Mouse (Mus musculus): ENCODE data around the gene Alcam. TPM values are rescaled to one million over a fixed set of nuclear protein-coding genes. Genes with fewer than 3 reads are reported as not detected.
A peak's percentile ranks its signal among the peaks of the same experiment; 100 is the strongest.

Gene Alcam
- polyA plus RNA-seq, 1 experiment = 13.1 TPM

GRCm38 (mm10) chr16:52329420-52329819 lies 124.5 kb downstream of the Alcam start:
- Histone ChIP-seq H3K27me3 (ENCODE audit: control insufficient read depth, insufficient read depth, insufficient read length) (no peaks in the 10 kb centered on the region), H3K4me2 (ENCODE audit: low read depth) (no peak overlapping the region), H3K4me3 (no peak overlapping the region), H3ac (ENCODE audit: control insufficient read depth, insufficient read length) (no peak overlapping the region), H3K36me3 (ENCODE audit: control insufficient read depth, insufficient read depth) (no peaks in the 10 kb centered on the region), H3K79me2 (ENCODE audit: control insufficient read depth, insufficient read depth) (no peaks in the 10 kb centered on the region)
- TF ChIP-seq MYOG (IDR thresholded peaks at IDR 0.05; ENCODE audit: control insufficient read depth in 1 of 3, insufficient read depth in 1 of 3, insufficient read length in 2 of 3, low read depth in 2 of 3) = no peak
- TF ChIP-seq E2F4 (IDR thresholded peaks at IDR 0.05; ENCODE audit: insufficient read depth) = no peak
- no peak for TF ChIP-seq SRF (IDR thresholded peaks at IDR 0.05; ENCODE audit: control insufficient read depth, insufficient read length, low read depth)
- TF ChIP-seq POLR2A (IDR thresholded peaks at IDR 0.05; ENCODE audit: insufficient read length, low read depth) = no peak
- TF ChIP-seq MYOD1 (IDR thresholded peaks at IDR 0.05; ENCODE audit: control insufficient read depth in 1 of 3, insufficient read length in 2 of 3, low read depth in 2 of 3) = no peak
- no peak for TF ChIP-seq TCF12 (IDR thresholded peaks at IDR 0.05; ENCODE audit: insufficient read depth, poor library complexity, severe bottlenecking)
- no peak for TF ChIP-seq TCF3 (IDR thresholded peaks at IDR 0.05; ENCODE audit: insufficient read length, low read depth)
- TF ChIP-seq USF1 (IDR thresholded peaks at IDR 0.05; ENCODE audit: low read depth) = no peak
- TF ChIP-seq REST (IDR thresholded peaks at IDR 0.05; ENCODE audit: insufficient read depth, insufficient read length) = no peak
- no peak for TF ChIP-seq POLR2AphosphoS2 (IDR thresholded peaks at IDR 0.05; ENCODE audit: insufficient read length, low read depth)

- no peak overlapping the region for H3ac ChIP-seq (ENCODE audit: control insufficient read depth, insufficient read length)
- no peak overlapping the region for H3K4me3 ChIP-seq
- TF ChIP-seq POLR2A (IDR thresholded peaks at IDR 0.05; ENCODE audit: insufficient read length, low read depth) (no peak), TCF3 (IDR thresholded peaks at IDR 0.05; ENCODE audit: insufficient read length, low read depth) (no peak), MYOD1 (IDR thresholded peaks at IDR 0.05; ENCODE audit: control insufficient read depth in 1 of 3, insufficient read length in 2 of 3, low read depth in 2 of 3) (no peak), USF1 (IDR thresholded peaks at IDR 0.05; ENCODE audit: low read depth) (no peak), MAX (IDR thresholded peaks at IDR 0.05; ENCODE audit: low read depth) (no peak), SRF (IDR thresholded peaks at IDR 0.05; ENCODE audit: control insufficient read depth, insufficient read length, low read depth) (no peak), POLR2AphosphoS2 (IDR thresholded peaks at IDR 0.05; ENCODE audit: insufficient read length, low read depth) (no peak)
- H3K79me2 ChIP-seq (ENCODE audit: control insufficient read depth, insufficient read depth) = no peaks in the 10 kb centered on the region
- H3K27me3 ChIP-seq (ENCODE audit: control insufficient read depth, insufficient read depth, insufficient read length) = no peaks in the 10 kb centered on the region
- H3K36me3 ChIP-seq (ENCODE audit: control insufficient read depth, insufficient read depth) = no peaks in the 10 kb centered on the region
- H3K4me2 ChIP-seq (ENCODE audit: low read depth) = no peak overlapping the region
These were observed 134.6 kb downstream of the Alcam start for GRCm38 (mm10) chr16:52319229-52319628.

- H3K27me3 ChIP-seq (ENCODE audit: control insufficient read depth, insufficient read depth, insufficient read length) = no peaks in the 10 kb centered on the region
- no peak overlapping the region for H3ac ChIP-seq (ENCODE audit: control insufficient read depth, insufficient read length)
- no peak overlapping the region for H3K4me3 ChIP-seq
- peak overlapping the region; percentile 51 for H3K4me2 ChIP-seq (ENCODE audit: low read depth)
- H3K79me2 ChIP-seq (ENCODE audit: control insufficient read depth, insufficient read depth) = no peaks in the 10 kb centered on the region
- TF ChIP-seq E2F4 (IDR thresholded peaks at IDR 0.05; ENCODE audit: insufficient read depth) (no peak), TCF12 (IDR thresholded peaks at IDR 0.05; ENCODE audit: insufficient read depth, poor library complexity, severe bottlenecking) (no peak), MAX (IDR thresholded peaks at IDR 0.05; ENCODE audit: low read depth) (no peak), MYOD1 (IDR thresholded peaks at IDR 0.05; ENCODE audit: control insufficient read depth in 1 of 3, insufficient read length in 2 of 3, low read depth in 2 of 3) (no peak), SRF (IDR thresholded peaks at IDR 0.05; ENCODE audit: control insufficient read depth, insufficient read length, low read depth) (no peak), USF1 (IDR thresholded peaks at IDR 0.05; ENCODE audit: low read depth) (no peak), TCF3 (IDR thresholded peaks at IDR 0.05; ENCODE audit: insufficient read length, low read depth) (no peak), REST (IDR thresholded peaks at IDR 0.05; ENCODE audit: insufficient read depth, insufficient read length) (no peak), POLR2AphosphoS2 (IDR thresholded peaks at IDR 0.05; ENCODE audit: insufficient read length, low read depth) (no peak), POLR2A (IDR thresholded peaks at IDR 0.05; ENCODE audit: insufficient read length, low read depth) (no peak), MYOG (IDR thresholded peaks at IDR 0.05; ENCODE audit: control insufficient read depth in 1 of 3, insufficient read depth in 1 of 3, insufficient read length in 2 of 3, low read depth in 2 of 3) (no peak), CEBPB (IDR thresholded peaks at IDR 0.05; ENCODE audit: insufficient read depth, poor library complexity, severe bottlenecking) (no peak)
- H3K36me3 ChIP-seq (ENCODE audit: control insufficient read depth, insufficient read depth) = no peaks in the 10 kb centered on the region
These were observed 142.8 kb downstream of the Alcam start for GRCm38 (mm10) chr16:52311073-52311472.

- Histone ChIP-seq H3K4me3 (no peak overlapping the region), H3K27me3 (ENCODE audit: control insufficient read depth, insufficient read depth, insufficient read length) (no peaks in the 10 kb centered on the region), H3K4me2 (ENCODE audit: low read depth) (no peak overlapping the region), H3K36me3 (ENCODE audit: control insufficient read depth, insufficient read depth) (no peaks in the 10 kb centered on the region), H3ac (ENCODE audit: control insufficient read depth, insufficient read length) (no peak overlapping the region), H3K79me2 (ENCODE audit: control insufficient read depth, insufficient read depth) (no peaks in the 10 kb centered on the region)
- TF ChIP-seq TCF12 (IDR thresholded peaks at IDR 0.05; ENCODE audit: insufficient read depth, poor library complexity, severe bottlenecking) (no peak), MYOD1 (IDR thresholded peaks at IDR 0.05; ENCODE audit: control insufficient read depth in 1 of 3, insufficient read length in 2 of 3, low read depth in 2 of 3) (no peak), REST (IDR thresholded peaks at IDR 0.05; ENCODE audit: insufficient read depth, insufficient read length) (no peak), MYOG (IDR thresholded peaks at IDR 0.05; ENCODE audit: control insufficient read depth in 1 of 3, insufficient read depth in 1 of 3, insufficient read length in 2 of 3, low read depth in 2 of 3) (no peak), USF1 (IDR thresholded peaks at IDR 0.05; ENCODE audit: low read depth) (no peak), POLR2AphosphoS2 (IDR thresholded peaks at IDR 0.05; ENCODE audit: insufficient read length, low read depth) (no peak), POLR2A (IDR thresholded peaks at IDR 0.05; ENCODE audit: insufficient read length, low read depth) (no peak), CEBPB (IDR thresholded peaks at IDR 0.05; ENCODE audit: insufficient read depth, poor library complexity, severe bottlenecking) (no peak)
These were observed 146.9 kb downstream of the Alcam start for GRCm38 (mm10) chr16:52307016-52307415.

GRCm38 (mm10) chr16:52303532-52303902 lies 150.4 kb downstream of the Alcam start:
- Histone ChIP-seq H3K4me2 (ENCODE audit: low read depth) (no peak overlapping the region), H3K27me3 (ENCODE audit: control insufficient read depth, insufficient read depth, insufficient read length) (no peaks in the 10 kb centered on the region), H3K36me3 (ENCODE audit: control insufficient read depth, insufficient read depth) (no peaks in the 10 kb centered on the region), H3K79me2 (ENCODE audit: control insufficient read depth, insufficient read depth) (no peaks in the 10 kb centered on the region), H3ac (ENCODE audit: control insufficient read depth, insufficient read length) (no peak overlapping the region), H3K4me3 (no peak overlapping the region)
- TF ChIP-seq USF1 (IDR thresholded peaks at IDR 0.05; ENCODE audit: low read depth) (no peak), CEBPB (IDR thresholded peaks at IDR 0.05; ENCODE audit: insufficient read depth, poor library complexity, severe bottlenecking) (no peak), SRF (IDR thresholded peaks at IDR 0.05; ENCODE audit: control insufficient read depth, insufficient read length, low read depth) (no peak), POLR2AphosphoS2 (IDR thresholded peaks at IDR 0.05; ENCODE audit: insufficient read length, low read depth) (no peak), E2F4 (IDR thresholded peaks at IDR 0.05; ENCODE audit: insufficient read depth) (no peak), MYOD1 (IDR thresholded peaks at IDR 0.05; ENCODE audit: control insufficient read depth in 1 of 3, insufficient read length in 2 of 3, low read depth in 2 of 3) (no peak), TCF12 (IDR thresholded peaks at IDR 0.05; ENCODE audit: insufficient read depth, poor library complexity, severe bottlenecking) (no peak), MYOG (IDR thresholded peaks at IDR 0.05; ENCODE audit: control insufficient read depth in 1 of 3, insufficient read depth in 1 of 3, insufficient read length in 2 of 3, low read depth in 2 of 3) (no peak), TCF3 (IDR thresholded peaks at IDR 0.05; ENCODE audit: insufficient read length, low read depth) (no peak), MAX (IDR thresholded peaks at IDR 0.05; ENCODE audit: low read depth) (no peak), REST (IDR thresholded peaks at IDR 0.05; ENCODE audit: insufficient read depth, insufficient read length) (no peak), POLR2A (IDR thresholded peaks at IDR 0.05; ENCODE audit: insufficient read length, low read depth) (no peak)

Data from myocyte (in vitro differentiated cells).